In the genomic region with DNA sequence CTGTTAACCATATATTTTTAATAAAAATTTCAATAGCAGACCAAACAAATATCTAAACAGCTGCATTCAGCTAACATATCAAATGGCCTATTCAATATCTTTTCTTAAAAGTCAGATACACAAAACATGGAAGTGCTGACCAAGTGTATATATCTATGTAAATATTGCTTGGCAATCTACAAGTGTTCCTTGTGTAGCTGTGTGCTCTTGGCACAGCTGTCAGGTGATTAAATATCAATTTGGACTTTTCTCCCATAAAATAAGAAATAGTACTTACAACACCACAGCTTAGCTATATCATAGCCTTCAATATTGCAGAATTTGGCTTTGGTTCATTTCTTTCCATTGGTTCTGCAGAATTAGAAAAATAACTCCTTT, we compare ENCODE assay signal across 15 mouse cellular contexts.
"Had no signal": no experiment of that assay in that cellular context is flagged by ENCODE, and none has a peak within 500 bp of the region (broad histone marks: within the 10 kb centered on the region; RNA-seq: fewer than 3 reads in every experiment).

No protein-coding gene starts in this region.

- H3K9me3 ChIP-seq: kidney, embryonic 15.5 days; limb, embryonic 10.5 days; liver, embryonic 15.5 days; stomach, embryonic 15.5 days had no signal

- H3K4me2 ChIP-seq: kidney, embryonic 15.5 days; liver, embryonic 11.5 days; liver, embryonic 15.5 days; neural tube, embryonic 13.5 days; stomach, embryonic 15.5 days had no signal

- H3K27ac ChIP-seq: kidney, embryonic 15.5 days; left cerebral cortex, adult 2 months; limb, embryonic 10.5 days; liver, embryonic 15.5 days; neural tube, embryonic 13.5 days; stomach, embryonic 15.5 days had no signal

- ATAC-seq: lung, postnatal 0 days had no signal

- H3K4me1 ChIP-seq: kidney, embryonic 15.5 days; limb, embryonic 10.5 days; liver, embryonic 15.5 days; stomach, embryonic 15.5 days had no signal

- H3K27me3 ChIP-seq: kidney, embryonic 15.5 days; liver, embryonic 15.5 days; neural tube, embryonic 13.5 days; stomach, embryonic 15.5 days had no signal

- H3K4me3 ChIP-seq: kidney, embryonic 15.5 days; left cerebral cortex, adult 2 months; limb, embryonic 10.5 days; liver, embryonic 15.5 days; neural tube, embryonic 13.5 days; stomach, embryonic 15.5 days had no signal

- DNase-seq: kidney, adult 2 months; kidney, postnatal 14 days; lung, adult 2 months; lung, postnatal 36 days; right cerebral cortex, postnatal 14 days; thymus, adult 2 months; thymus, postnatal 25 days had no signal

- H3K36me3 ChIP-seq: kidney, embryonic 15.5 days; limb, embryonic 10.5 days; liver, embryonic 15.5 days; neural tube, embryonic 13.5 days; stomach, embryonic 15.5 days had no signal

- H3K9ac ChIP-seq: kidney, embryonic 15.5 days; liver, embryonic 15.5 days; neural tube, embryonic 13.5 days; stomach, embryonic 15.5 days had no signal
